Mouse (Mus musculus): ENCODE measurements around the gene Tmem121. TPM values are rescaled to one million over a fixed set of nuclear protein-coding genes. Genes with fewer than 3 reads are reported as not detected.
A peak's percentile ranks its signal among the peaks of the same experiment; 100 is the strongest.
"Not testable (repeated sequence)": the region's sequence is repeated elsewhere in the genome, so short reads cannot be mapped to it uniquely, and the experiment has no call there.

Tmem121 gene
- polyA plus RNA-seq, 1 experiment from 2014 or later: 6.9 TPM

DNA sequence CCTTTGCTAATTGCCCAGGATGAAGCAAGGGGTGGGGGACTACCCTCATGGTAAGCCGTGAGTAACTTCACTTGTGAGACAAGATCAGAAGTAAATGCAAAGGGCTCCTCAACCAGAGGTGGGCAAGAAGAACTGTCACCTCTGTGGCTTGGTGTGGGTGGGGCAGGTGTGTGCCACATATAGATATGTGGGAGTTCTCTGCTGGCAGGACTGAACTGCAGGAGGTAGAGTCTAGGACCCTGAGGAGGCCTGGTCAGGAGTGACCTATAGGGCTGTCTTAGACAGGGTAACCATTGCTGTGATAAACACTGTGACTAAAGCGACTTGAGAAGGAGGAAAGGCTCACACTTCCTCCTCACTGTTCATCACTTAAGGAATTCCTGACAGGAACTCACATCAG is 7.7 kb downstream of the Tmem121 start:
- no peak for DNase-seq (ENCODE audit: low spot score)
- H3K4me1 ChIP-seq (replicated peaks; ENCODE audit: insufficient read depth, low read length): no peaks in the 10 kb centered on the region
- 56% methylated on average over 2 of the region's 2 CpGs for WGBS
- no peaks in the 10 kb centered on the region for H3K36me3 ChIP-seq (ENCODE audit: insufficient read depth, low read length)
- H3K27me3 ChIP-seq (ENCODE audit: insufficient read depth, low read length): no peaks in the 10 kb centered on the region
- ATAC-seq (replicated peaks; ENCODE audit: low FRiP score, low read depth): no peak
- no peak overlapping the region for H3K9ac ChIP-seq (ENCODE audit: low read depth, low read length)
- no peak for TF ChIP-seq CTCF (IDR thresholded peaks at IDR 0.05; ENCODE audit: low read depth)
- H3K9me3 ChIP-seq (replicated peaks; ENCODE audit: low read length): no peaks in the 10 kb centered on the region
- H3K27ac ChIP-seq: no peak overlapping the region
- no peak overlapping the region for H3K4me3 ChIP-seq (replicated peaks; ENCODE audit: low read depth, low read length)
- H3K4me2 ChIP-seq (ENCODE audit: low read length): no peak overlapping the region

DNA sequence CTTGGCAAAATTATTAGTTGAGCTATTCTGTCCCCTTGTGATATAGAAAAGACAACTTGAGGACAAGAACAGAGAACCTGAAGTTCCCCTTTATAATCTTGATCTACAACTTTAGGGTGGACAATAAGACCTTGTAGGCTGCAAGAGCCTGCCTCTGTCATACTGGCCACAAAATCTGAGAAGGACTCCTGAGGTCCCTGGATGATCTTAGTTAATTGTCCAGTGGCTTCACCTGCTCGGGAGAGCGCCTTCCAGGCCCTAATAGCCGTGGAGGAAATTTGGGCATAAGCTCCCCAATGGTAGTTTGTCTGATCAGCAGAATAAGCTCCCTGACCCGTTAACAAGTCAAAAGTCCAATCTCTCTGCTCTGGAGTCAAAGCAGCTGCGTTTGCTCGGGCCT is 13.4 kb downstream of the Tmem121 start:
- H3K4me3 ChIP-seq (replicated peaks; ENCODE audit: low read depth, low read length); H3K27me3 ChIP-seq (ENCODE audit: insufficient read depth, low read length); H3K9me3 ChIP-seq (replicated peaks; ENCODE audit: low read length); ATAC-seq (replicated peaks; ENCODE audit: low FRiP score, low read depth); H3K27ac ChIP-seq; H3K4me1 ChIP-seq (replicated peaks; ENCODE audit: insufficient read depth, low read length); H3K9ac ChIP-seq (ENCODE audit: low read depth, low read length); H3K36me3 ChIP-seq (ENCODE audit: insufficient read depth, low read length); H3K4me2 ChIP-seq (ENCODE audit: low read length); DNase-seq (ENCODE audit: low spot score): not testable (repeated sequence)
- WGBS: 97% methylated on average over 3 of the region's 6 CpGs

DNA sequence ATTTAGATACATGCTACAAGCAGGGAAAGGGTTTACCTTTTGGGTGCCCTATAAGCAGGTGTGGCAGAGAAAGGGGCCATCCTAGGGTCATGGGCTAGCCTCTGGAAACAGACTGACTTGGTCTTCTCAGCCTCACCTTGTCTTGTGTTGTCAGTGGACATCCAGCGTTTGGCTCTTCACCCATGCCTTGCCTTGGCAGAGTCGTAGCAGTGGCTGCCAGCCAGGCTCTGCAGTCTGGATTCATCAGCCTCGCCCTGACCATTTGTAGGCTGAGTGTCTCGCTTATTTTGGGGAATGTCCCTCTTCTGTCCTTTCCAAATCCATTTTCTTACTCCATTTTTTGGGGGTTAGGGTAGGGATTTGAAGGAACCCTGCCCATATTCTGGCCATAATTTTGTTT is 15.6 kb downstream of the Tmem121 start:
- WGBS: 89% methylated on average over 4 of the region's 4 CpGs
- Histone ChIP-seq H3K36me3 (ENCODE audit: insufficient read depth, low read length) (no peaks in the 10 kb centered on the region), H3K9me3 (replicated peaks; ENCODE audit: low read length) (no peaks in the 10 kb centered on the region; the same call in 1 of the 2 replicates), H3K9ac (ENCODE audit: low read depth, low read length) (no peak overlapping the region), H3K4me2 (ENCODE audit: low read length) (no peak overlapping the region), H3K27me3 (ENCODE audit: insufficient read depth, low read length) (no peaks in the 10 kb centered on the region), H3K4me1 (replicated peaks; ENCODE audit: insufficient read depth, low read length) (no peaks in the 10 kb centered on the region), H3K27ac (no peak overlapping the region), H3K4me3 (replicated peaks; ENCODE audit: low read depth, low read length) (no peak overlapping the region)
- DNase-seq (ENCODE audit: low spot score) (no peak), ATAC-seq (replicated peaks; ENCODE audit: low FRiP score, low read depth) (no peak)
- no peak for TF ChIP-seq CTCF (IDR thresholded peaks at IDR 0.05; ENCODE audit: low read depth)

DNA sequence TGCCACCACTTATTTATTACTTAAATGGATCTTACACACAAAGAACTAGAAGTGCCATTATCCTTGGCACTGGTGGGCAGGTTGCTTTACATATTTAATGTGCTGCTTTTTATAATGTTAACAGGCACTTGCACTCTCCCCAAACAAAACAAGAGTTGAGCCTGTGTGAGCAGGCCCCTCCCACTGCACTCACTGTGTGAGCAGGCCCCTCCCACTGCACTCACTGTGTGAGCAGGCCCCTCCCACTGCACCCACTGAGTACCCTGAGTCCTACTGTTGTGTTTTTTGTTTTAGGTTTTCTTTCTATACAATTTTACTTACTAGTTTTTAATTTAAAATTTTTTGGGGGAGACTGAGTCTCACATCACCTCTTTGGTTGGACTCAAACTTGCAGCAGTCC is 16.3 kb downstream of the Tmem121 start:
- DNase-seq (ENCODE audit: low spot score) (no peak), ATAC-seq (replicated peaks; ENCODE audit: low FRiP score, low read depth) (no peak)
- no peaks in the 10 kb centered on the region for H3K36me3 ChIP-seq (ENCODE audit: insufficient read depth, low read length)
- H3K4me1 ChIP-seq (replicated peaks; ENCODE audit: insufficient read depth, low read length): no peaks in the 10 kb centered on the region
- no peak overlapping the region for H3K4me3 ChIP-seq (replicated peaks; ENCODE audit: low read depth, low read length)
- no peak for TF ChIP-seq CTCF (IDR thresholded peaks at IDR 0.05; ENCODE audit: low read depth)
- H3K9me3 ChIP-seq (replicated peaks; ENCODE audit: low read length): no peaks in the 10 kb centered on the region; the same call in 1 of the 2 replicates
- H3K27me3 ChIP-seq (ENCODE audit: insufficient read depth, low read length): no peaks in the 10 kb centered on the region
- no peak overlapping the region for H3K9ac ChIP-seq (ENCODE audit: low read depth, low read length)
- no peak overlapping the region for H3K27ac ChIP-seq
- no peak overlapping the region for H3K4me2 ChIP-seq (ENCODE audit: low read length)

DNA sequence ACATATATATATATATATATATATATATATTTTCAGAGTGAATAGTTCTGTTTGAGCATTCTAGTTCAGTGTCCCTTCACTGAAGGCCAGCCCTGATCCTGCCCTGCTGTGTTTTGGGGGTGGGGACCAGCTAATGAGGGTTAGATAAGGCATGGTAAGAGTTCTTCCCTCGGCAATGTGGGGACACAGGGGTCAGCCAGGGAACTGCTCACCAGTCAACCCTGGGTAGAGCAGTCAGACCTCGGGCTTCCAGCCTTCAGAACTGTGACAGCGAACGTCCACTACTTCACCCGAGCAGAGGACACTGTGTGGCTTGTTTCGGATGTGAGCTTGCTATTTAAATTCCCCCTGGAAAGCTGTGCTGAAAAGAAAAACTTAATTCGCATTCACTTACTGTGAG is 17.8 kb downstream of the Tmem121 start:
- 75% methylated on average over 7 of the region's 7 CpGs for WGBS
- ATAC-seq (replicated peaks; ENCODE audit: low FRiP score, low read depth): no peak
- no peaks in the 10 kb centered on the region for H3K27me3 ChIP-seq (ENCODE audit: insufficient read depth, low read length)
- no peak overlapping the region for H3K4me2 ChIP-seq (ENCODE audit: low read length)
- no peaks in the 10 kb centered on the region for H3K4me1 ChIP-seq (replicated peaks; ENCODE audit: insufficient read depth, low read length)
- TF ChIP-seq CTCF (IDR thresholded peaks at IDR 0.05; ENCODE audit: low read depth): no peak
- no peaks in the 10 kb centered on the region; the same call in 1 of the 2 replicates for H3K9me3 ChIP-seq (replicated peaks; ENCODE audit: low read length)
- H3K9ac ChIP-seq (ENCODE audit: low read depth, low read length): no peak overlapping the region
- no peak overlapping the region for H3K4me3 ChIP-seq (replicated peaks; ENCODE audit: low read depth, low read length)
- no peaks in the 10 kb centered on the region for H3K36me3 ChIP-seq (ENCODE audit: insufficient read depth, low read length)
- no peak for DNase-seq (ENCODE audit: low spot score)
- no peak overlapping the region for H3K27ac ChIP-seq

DNA sequence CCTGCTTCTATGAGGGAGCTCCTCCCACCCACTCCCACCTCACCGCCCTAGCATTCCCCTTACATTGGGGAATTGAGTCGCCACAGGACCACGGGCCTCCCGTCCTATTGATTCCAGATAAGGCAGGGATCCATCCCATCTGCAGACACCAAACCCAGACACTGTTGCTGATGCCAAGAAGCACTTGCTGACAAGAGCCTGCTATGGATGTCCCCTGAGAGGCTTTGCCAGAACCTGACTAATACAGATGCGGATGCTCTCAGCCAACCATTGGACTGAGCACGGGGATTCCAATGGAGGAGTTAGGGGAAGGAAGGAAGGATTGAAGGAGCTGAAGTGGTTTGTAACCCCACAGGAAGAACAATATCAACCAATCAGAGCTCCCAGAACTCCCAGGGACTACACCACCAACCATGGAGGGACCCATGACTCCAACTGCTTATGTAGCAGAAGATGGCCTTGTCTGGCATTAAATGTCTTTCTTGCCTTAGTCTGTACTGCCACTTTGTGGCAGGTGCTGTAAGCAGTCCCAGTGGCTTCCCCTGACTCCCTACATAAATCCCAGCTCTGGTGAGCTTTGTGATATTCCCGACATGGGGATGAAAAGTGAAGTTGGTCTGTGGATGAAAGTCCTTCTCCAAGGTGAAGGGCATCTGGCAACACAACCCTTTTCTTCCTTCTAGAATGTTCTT is 19.7 kb downstream of the Tmem121 start:
- Histone ChIP-seq H3K4me3 (replicated peaks; ENCODE audit: low read depth, low read length) (no peak overlapping the region), H3K27me3 (ENCODE audit: insufficient read depth, low read length) (no peaks in the 10 kb centered on the region), H3K36me3 (ENCODE audit: insufficient read depth, low read length) (no peaks in the 10 kb centered on the region), H3K9me3 (replicated peaks; ENCODE audit: low read length) (no peaks in the 10 kb centered on the region; the same call in 1 of the 2 replicates), H3K9ac (ENCODE audit: low read depth, low read length) (no peak overlapping the region), H3K4me1 (replicated peaks; ENCODE audit: insufficient read depth, low read length) (no peaks in the 10 kb centered on the region), H3K27ac (no peak overlapping the region), H3K4me2 (ENCODE audit: low read length) (no peak overlapping the region)
- ATAC-seq (replicated peaks; ENCODE audit: low FRiP score, low read depth) (no peak), DNase-seq (ENCODE audit: low spot score) (no peak)
- 79% methylated on average over 7 of the region's 7 CpGs for WGBS
- TF ChIP-seq CTCF (IDR thresholded peaks at IDR 0.05; ENCODE audit: low read depth): peak; percentile 40; the same call in 1 of the 2 replicates

DNA sequence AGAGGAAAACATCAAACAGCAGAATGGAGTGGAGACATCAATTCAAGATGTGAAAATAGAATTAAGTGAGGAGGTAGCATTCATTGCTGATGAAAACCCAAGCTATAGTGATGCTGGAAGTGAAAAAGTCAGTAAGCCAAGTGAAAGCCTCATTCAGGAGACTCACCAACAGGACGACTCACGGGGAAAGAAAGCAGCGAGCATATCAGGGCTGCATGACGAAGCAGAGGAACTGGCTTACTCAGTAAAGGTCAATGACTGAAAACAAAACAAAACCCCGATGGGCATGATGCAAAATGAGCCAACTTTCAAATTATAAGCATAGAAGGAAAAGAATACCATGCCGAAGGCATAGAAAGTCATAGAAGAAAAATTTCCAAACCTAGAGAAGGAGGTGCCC is 22.0 kb downstream of the Tmem121 start:
- Histone ChIP-seq H3K36me3 (ENCODE audit: insufficient read depth, low read length) (no peaks in the 10 kb centered on the region), H3K4me1 (replicated peaks; ENCODE audit: insufficient read depth, low read length) (no peaks in the 10 kb centered on the region), H3K4me3 (replicated peaks; ENCODE audit: low read depth, low read length) (no peak overlapping the region), H3K4me2 (ENCODE audit: low read length) (no peak overlapping the region), H3K9me3 (replicated peaks; ENCODE audit: low read length) (no peaks in the 10 kb centered on the region), H3K27me3 (ENCODE audit: insufficient read depth, low read length) (no peaks in the 10 kb centered on the region), H3K27ac (no peak overlapping the region), H3K9ac (ENCODE audit: low read depth, low read length) (no peak overlapping the region)
- TF ChIP-seq CTCF (IDR thresholded peaks at IDR 0.05; ENCODE audit: low read depth): no peak
- 76% methylated on average over 6 of the region's 6 CpGs for WGBS
- DNase-seq (ENCODE audit: low spot score) (no peak), ATAC-seq (replicated peaks; ENCODE audit: low FRiP score, low read depth) (no peak)

All from kidney, postnatal 0 days (tissue).